Mouse (Mus musculus) liver, adult 2 months (tissue): ENCODE measurements at regions not wholly inside any gene's neighbourhood (a gene's known extent, or its start where the extent isn't known, plus 50 kb on each side); places are given as distances from the start of the nearest gene placed in this dataset.
A peak's percentile ranks its signal among the peaks of the same experiment; 100 is the strongest.

ENCODE experiments used
- CTCF ChIP-seq: fragments of 200-500 bp; IDR thresholded peaks from 2 replicates; pipeline ENCODE4 v1.5.1; 2011; ENCODE audit warnings: low read depth, low read length, control low read depth
- POLR2A ChIP-seq: fragments of 200-500 bp; IDR thresholded peaks from 2 replicates; pipeline ENCODE4 v1.6.1; 2011; ENCODE audit warnings: low read length, control low read depth; ENCODE audit not compliant: insufficient read depth; ENCODE audit errors: extremely low read depth

DNA sequence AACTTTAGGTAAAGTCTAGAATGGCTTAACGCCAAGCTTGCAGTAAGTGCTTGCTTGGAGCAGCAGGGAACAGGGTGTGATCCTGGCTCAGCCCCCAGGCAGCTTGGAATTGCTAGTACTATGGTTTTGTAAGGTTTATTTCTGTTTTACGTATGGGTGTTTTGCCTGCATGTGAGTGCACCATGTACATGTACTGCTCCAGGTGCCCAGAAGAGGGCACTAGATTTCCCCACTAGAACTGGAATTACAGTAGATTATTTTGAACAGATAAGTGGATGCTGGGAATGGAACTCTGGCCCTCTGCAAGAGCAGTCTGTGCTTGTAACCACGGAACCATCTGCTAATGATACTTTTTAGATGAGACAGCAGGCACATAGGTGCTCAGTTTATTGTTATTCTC lies 237.6 kb downstream of the Skap2 start:
- peak; percentile 11; the same call in 1 of the 2 replicates for TF ChIP-seq CTCF
- TF ChIP-seq POLR2A = no peak
